17 mouse cellular contexts compared by ENCODE assay signal in genomic region chr4:105708080-105708796, GRCm38 (mm10).
DNase-seq lines count a peak whose midpoint lies in the region; ATAC-seq lines count a peak whose summit lies in the region.
"Had no signal": no experiment of that assay in that cellular context is flagged by ENCODE, and none has a peak within 500 bp of the region (broad histone marks: within the 10 kb centered on the region; RNA-seq: fewer than 3 reads in every experiment).

No protein-coding gene starts in this region.

- no peaks in the 10 kb centered on the region for H3K36me3 ChIP-seq in lung, embryonic 15.5 days
- H3K36me3 ChIP-seq in stomach, embryonic 16.5 days (ENCODE audit: control insufficient read depth, insufficient read depth, low read length) = no peaks in the 10 kb centered on the region
- H3K36me3 ChIP-seq in hindbrain, embryonic 12.5 days = no peaks in the 10 kb centered on the region
- H3K36me3 ChIP-seq: forebrain, embryonic 10.5 days; heart, embryonic 10.5 days; limb, embryonic 15.5 days; neural tube, embryonic 12.5 days had no signal

- H3K27me3 ChIP-seq in lung, embryonic 15.5 days = no peaks in the 10 kb centered on the region
- H3K27me3 ChIP-seq in stomach, embryonic 16.5 days (ENCODE audit: control insufficient read depth, insufficient read depth, low read length) = no peaks in the 10 kb centered on the region
- H3K27me3 ChIP-seq in hindbrain, embryonic 12.5 days = no peaks in the 10 kb centered on the region
- H3K27me3 ChIP-seq: limb, embryonic 15.5 days; neural tube, embryonic 12.5 days had no signal

- no peaks in the 10 kb centered on the region; the same call in 1 of the 2 replicates for H3K9me3 ChIP-seq in lung, embryonic 15.5 days
- no peaks in the 10 kb centered on the region for H3K9me3 ChIP-seq in stomach, embryonic 16.5 days (replicated peaks; ENCODE audit: control insufficient read depth, low read length)
- 0 out of 2 replicates have a peak, but pooled peaks cover 3% of the 10 kb centered on the region for H3K9me3 ChIP-seq in hindbrain, embryonic 12.5 days (replicated peaks)
- H3K9me3 ChIP-seq: limb, embryonic 15.5 days had no signal

- intact Hi-C loops in heart, postnatal 14 days (cut with DNase I) = no loop called here

- peak overlapping the region; percentile 79 for H3K27ac ChIP-seq in lung, embryonic 15.5 days
- 0 out of 2 replicates have a peak overlapping the region, but pooled peaks have one; percentile 1 for H3K27ac ChIP-seq in stomach, embryonic 16.5 days (ENCODE audit: low read length)
- no peak overlapping the region for H3K27ac ChIP-seq in hindbrain, embryonic 12.5 days
- H3K27ac ChIP-seq: forebrain, embryonic 10.5 days; heart, embryonic 10.5 days; left cerebral cortex, adult 2 months; limb, embryonic 15.5 days; neural tube, embryonic 12.5 days had no signal

- peak; percentile 4 to 5 for DNase-seq in heart, postnatal 14 days
- no peak for DNase-seq in heart, postnatal 4 days
- peak; percentile 8 for DNase-seq in ovary, postnatal 36 days (ENCODE audit: low spot score)
- no peak for DNase-seq in ovary, adult 18-20 months (ENCODE audit: low spot score)
- DNase-seq: gastrocnemius, postnatal 25 days; heart, postnatal 36 days; right cerebral cortex, postnatal 4 days; thymus, adult 2 months had no signal

- peak; percentile 97 for ATAC-seq in lung, embryonic 15.5 days (ENCODE audit: borderline replicate concordance, extremely low read depth, low FRiP score, low TSS enrichment)
- peak; percentile 60; the same call in 1 of the 2 replicates for ATAC-seq in stomach, embryonic 16.5 days (ENCODE audit: insufficient read depth, low FRiP score)
- ATAC-seq in hindbrain, embryonic 12.5 days (ENCODE audit: low FRiP score) = no peak
- no peak for ATAC-seq in activated CD4-positive, CD25-positive, alpha-beta regulatory T cell, adult 4 months

- no peak overlapping the region for H3K4me3 ChIP-seq in lung, embryonic 15.5 days
- H3K4me3 ChIP-seq in stomach, embryonic 16.5 days (replicated peaks; ENCODE audit: low read length) = no peak overlapping the region
- no peak overlapping the region for H3K4me3 ChIP-seq in hindbrain, embryonic 12.5 days
- H3K4me3 ChIP-seq: forebrain, embryonic 10.5 days; heart, embryonic 10.5 days; left cerebral cortex, adult 2 months; limb, embryonic 15.5 days; neural tube, embryonic 12.5 days had no signal

- H3K9ac ChIP-seq in lung, embryonic 15.5 days = no peak overlapping the region
- no peak overlapping the region for H3K9ac ChIP-seq in stomach, embryonic 16.5 days (ENCODE audit: low read length)
- H3K9ac ChIP-seq in hindbrain, embryonic 12.5 days = no peak overlapping the region
- H3K9ac ChIP-seq: limb, embryonic 15.5 days; neural tube, embryonic 12.5 days had no signal

- 0 out of 2 replicates have a peak, but pooled peaks cover 9% of the 10 kb centered on the region for H3K4me1 ChIP-seq in lung, embryonic 15.5 days
- H3K4me1 ChIP-seq in stomach, embryonic 16.5 days (ENCODE audit: control insufficient read depth, insufficient read depth, low read length) = no peaks in the 10 kb centered on the region
- no peaks in the 10 kb centered on the region for H3K4me1 ChIP-seq in hindbrain, embryonic 12.5 days
- H3K4me1 ChIP-seq: heart, embryonic 10.5 days; neural tube, embryonic 12.5 days had no signal

- no peak overlapping the region for H3K4me2 ChIP-seq in lung, embryonic 15.5 days
- no peak overlapping the region for H3K4me2 ChIP-seq in stomach, embryonic 16.5 days (ENCODE audit: low read depth, low read length)
- no peak overlapping the region for H3K4me2 ChIP-seq in hindbrain, embryonic 12.5 days (replicated peaks)
- H3K4me2 ChIP-seq: limb, embryonic 15.5 days; neural tube, embryonic 12.5 days had no signal

- WGBS in lung, embryonic 15.5 days = 43% methylated on average over 13 of the region's 13 CpGs
- 63% methylated on average over 13 of the region's 13 CpGs for WGBS in stomach, embryonic 16.5 days
- WGBS in hindbrain, embryonic 12.5 days = 81% methylated on average over 13 of the region's 13 CpGs

Comparison
In these comparisons a context has a peak if more than half of its experiments do, and no peak if none do; other contexts are left out.
1. DNase-seq: peak in heart, postnatal 14 days (2 of 2) and ovary, postnatal 36 days (single experiment); none in heart, postnatal 4 days (single experiment) and ovary, adult 18-20 months (single experiment).
2. ATAC-seq: peak in lung, embryonic 15.5 days (single experiment) and stomach, embryonic 16.5 days (single experiment); none in hindbrain, embryonic 12.5 days (single experiment) and activated CD4-positive, CD25-positive, alpha-beta regulatory T cell, adult 4 months (single experiment).